Mouse (Mus musculus) ZHBTc4 (cell line): ENCODE measurements around the gene Gm9903.

Experiments used
- DNase-seq: peaks from one replicate; pipeline ENCODE4 v3.0.0-alpha.2; 2011; ENCODE audit warnings: low read depth, low spot score

Gene Gm9903

GRCm38 (mm10) chr5:33629301-33629987 lies at the start of gene Gm9903, which contains the start of gene Fam53a:
Gm9903 (plus strand) TSS chr5:33629925.
Fam53a (minus strand) TSS chr5:33629635.
- peak; percentile 99 for DNase-seq

- DNase-seq = no peak
Observed at GRCm38 (mm10) chr5:33580336-33580735, 49.4 kb upstream of the Gm9903 start.

GRCm38 (mm10) chr5:33587498-33588058 lies 42.1 kb upstream of the Gm9903 start:
- no peak for DNase-seq

GRCm38 (mm10) chr5:33588066-33588465 lies 41.7 kb upstream of the Gm9903 start:
- no peak for DNase-seq

GRCm38 (mm10) chr5:33589221-33589888 lies 40.4 kb upstream of the Gm9903 start:
- DNase-seq = peak; percentile 86

- peak; percentile 53 for DNase-seq
Observed at GRCm38 (mm10) chr5:33593620-33594019, 36.1 kb upstream of the Gm9903 start.

- DNase-seq = no peak
Observed at GRCm38 (mm10) chr5:33605314-33605713, 24.4 kb upstream of the Gm9903 start.

GRCm38 (mm10) chr5:33606631-33607030 lies 23.1 kb upstream of the Gm9903 start:
- DNase-seq = no peak

GRCm38 (mm10) chr5:33607434-33607833 lies 22.3 kb upstream of the Gm9903 start:
- DNase-seq = no peak

- no peak for DNase-seq
Observed at GRCm38 (mm10) chr5:33609226-33609625, 20.5 kb upstream of the Gm9903 start.

- no peak for DNase-seq
Observed at GRCm38 (mm10) chr5:33611795-33612194, 17.9 kb upstream of the Gm9903 start.

- no peak for DNase-seq
Observed at GRCm38 (mm10) chr5:33614391-33614790, 15.3 kb upstream of the Gm9903 start.

- DNase-seq = no peak
Observed at GRCm38 (mm10) chr5:33622671-33623070, 7.1 kb upstream of the Gm9903 start.

- no peak for DNase-seq
Observed at GRCm38 (mm10) chr5:33623766-33624165, 6.0 kb upstream of the Gm9903 start.

- DNase-seq = no peak
Observed at GRCm38 (mm10) chr5:33627968-33628367, 1.8 kb upstream of the Gm9903 start.

GRCm38 (mm10) chr5:33628820-33629300 lies 865 bp upstream of the Gm9903 start:
- DNase-seq = peak; percentile 85

GRCm38 (mm10) chr5:33630061-33630460 lies 336 bp downstream of the Gm9903 start:
- DNase-seq = peak; percentile 51

GRCm38 (mm10) chr5:33630615-33631014 lies 890 bp downstream of the Gm9903 start:
- no peak for DNase-seq

- DNase-seq = no peak
Observed at GRCm38 (mm10) chr5:33632526-33632925, 2.8 kb downstream of the Gm9903 start.

GRCm38 (mm10) chr5:33635361-33635760 lies 5.6 kb downstream of the Gm9903 start:
- no peak for DNase-seq

- no peak for DNase-seq
Observed at GRCm38 (mm10) chr5:33637606-33638350, 8.1 kb downstream of the Gm9903 start.

GRCm38 (mm10) chr5:33638826-33639225 lies 9.1 kb downstream of the Gm9903 start:
- peak; percentile 39 for DNase-seq
